Mouse (Mus musculus): ENCODE results near the gene Tmem160.

The Tmem160 gene

GRCm38 (mm10) chr7:16491759-16492158, 39.2 kb downstream of the Tmem160 start:
- DNase-seq (ENCODE audit: low spot score in 2 of 2) = peak in 1 of 2 experiments; percentile 40

DNA sequence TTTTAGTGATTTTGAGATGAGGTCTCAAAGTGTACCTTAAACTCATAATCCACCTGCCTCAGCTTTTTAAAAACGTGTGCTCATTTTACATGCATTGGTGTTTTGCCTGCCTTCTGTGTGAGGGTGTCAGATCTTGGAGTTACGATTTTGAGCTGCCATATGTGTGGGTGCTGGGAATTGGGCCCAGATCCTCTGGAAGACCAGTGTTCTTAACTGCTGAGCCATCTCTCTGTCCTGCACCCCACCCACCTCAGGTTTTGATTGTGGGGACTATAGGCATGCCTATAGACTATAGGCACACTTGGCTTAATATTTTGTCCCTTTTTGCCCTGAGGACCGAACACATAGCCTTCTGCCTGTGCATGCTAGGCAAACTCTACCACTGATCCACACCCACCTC, 39.6 kb downstream of the Tmem160 start:
- DNase-seq (ENCODE audit: low spot score in 2 of 2) = no peak

DNA sequence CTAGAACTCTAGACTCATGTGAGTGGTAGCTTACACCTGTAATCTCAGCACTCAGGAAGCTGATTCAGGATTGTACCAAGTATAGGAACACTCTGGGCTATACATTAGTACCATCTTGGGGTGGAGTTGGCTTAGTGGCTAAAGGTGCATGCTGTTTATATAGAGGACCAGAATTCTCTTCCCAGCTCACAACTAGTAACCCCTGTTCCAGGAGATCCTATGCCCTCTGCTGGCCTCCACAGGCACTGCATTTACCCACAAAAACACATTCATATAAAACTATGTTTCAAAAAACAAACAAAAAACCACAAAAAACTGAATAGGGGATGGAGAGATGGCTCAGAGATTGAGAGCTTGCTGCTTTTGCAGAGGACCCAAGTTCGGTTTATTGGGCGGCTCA, 40.8 kb downstream of the Tmem160 start:
- peak in 1 of 2 experiments; percentile 21 for DNase-seq (ENCODE audit: low spot score in 2 of 2)

DNA sequence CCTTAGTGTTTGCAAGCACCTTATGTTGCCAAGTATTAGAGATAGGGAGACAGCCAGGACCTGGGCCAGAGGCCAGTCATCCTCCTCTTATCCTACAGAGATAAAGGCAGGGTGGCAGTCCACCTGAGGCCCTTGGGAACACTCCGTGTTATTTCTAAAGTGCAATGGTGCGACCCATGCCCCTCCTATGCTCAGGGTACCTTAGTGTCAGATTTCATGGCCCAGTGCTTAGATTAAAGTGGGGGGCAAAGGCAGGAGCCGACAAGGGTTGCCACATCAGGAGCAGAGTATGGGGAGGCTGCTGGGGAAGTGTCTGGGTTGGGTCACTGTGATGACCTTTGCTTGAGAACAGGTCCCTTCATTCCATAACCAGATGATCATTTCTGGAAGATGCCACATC, 43.7 kb downstream of the Tmem160 start:
- no peak for DNase-seq (ENCODE audit: low spot score in 2 of 2)

- no peak for DNase-seq (ENCODE audit: low spot score in 2 of 2)
Measured at GRCm38 (mm10) chr7:16499671-16500104, 47.1 kb downstream of the Tmem160 start.

GRCm38 (mm10) chr7:16501571-16501970, 49.0 kb downstream of the Tmem160 start:
- DNase-seq (ENCODE audit: low spot score in 2 of 2) = no peak

DNA sequence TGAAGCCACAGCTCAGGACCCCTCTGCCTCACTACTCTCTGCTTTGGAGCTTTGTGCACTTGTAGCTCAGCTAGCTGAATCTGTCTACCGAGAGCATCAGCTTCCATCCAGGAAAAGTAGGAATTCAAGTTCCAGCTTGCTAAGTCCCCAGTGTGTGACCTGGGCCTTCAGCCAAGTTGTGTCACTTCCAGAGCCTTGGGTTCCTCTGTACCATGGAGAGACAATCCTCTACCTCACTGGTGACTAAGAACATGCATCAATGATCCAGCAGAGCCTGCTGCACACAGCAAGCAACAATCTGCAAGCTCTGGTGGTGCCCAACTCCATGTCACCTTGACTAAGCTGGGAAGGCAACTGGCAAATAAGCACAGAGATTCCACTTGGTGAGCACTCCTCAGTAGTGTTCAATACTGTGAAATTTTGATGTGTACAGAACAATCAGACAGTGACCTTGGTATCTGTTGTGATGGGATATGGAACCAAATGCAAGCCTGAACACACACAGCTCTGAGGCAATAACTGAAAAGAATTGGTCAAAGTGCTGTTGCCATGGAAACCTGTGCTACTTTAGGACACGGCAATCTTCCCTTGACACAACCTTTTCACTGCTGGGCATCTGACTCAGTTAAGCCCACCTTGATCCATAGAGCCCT, 52.1 kb downstream of the Tmem160 start:
- DNase-seq (ENCODE audit: low spot score in 2 of 2) = peak in 1 of 2 experiments; percentile 23

All from heart, adult 9 months (tissue).